Mouse (Mus musculus) cerebellum, adult 11 months (tissue): ENCODE measurements around the gene Rhox11.
"Not testable (repeated sequence)": the region's sequence is repeated elsewhere in the genome, so short reads cannot be mapped to it uniquely, and the experiment has no call there.

Experiments
- DNase-seq: peaks from one replicate; pipeline ENCODE4 v3.0.0; 2022

Gene Rhox11

DNA sequence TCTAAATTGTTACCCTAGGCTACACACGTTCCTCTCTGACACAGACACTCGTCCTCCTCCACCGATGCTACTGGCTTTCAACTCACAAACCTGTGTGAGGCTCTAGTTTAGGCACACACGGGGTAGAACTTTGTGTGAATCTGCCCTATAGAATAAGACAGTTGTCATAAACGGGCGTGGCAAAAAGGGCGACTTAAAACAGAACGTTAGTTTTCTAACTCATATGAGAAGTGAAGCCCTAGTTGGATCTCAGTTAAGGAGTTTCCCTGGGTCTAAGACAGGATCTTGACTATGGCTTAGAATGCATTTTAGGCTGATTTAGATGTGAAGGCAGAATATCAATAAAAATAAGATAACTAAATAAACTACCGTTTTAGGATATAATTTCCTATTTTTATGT is at the start of gene Rhox11:
Rhox11 (minus strand) TSS at position 101 of the 400 bp plus-strand sequence.
- no peak for DNase-seq

DNA sequence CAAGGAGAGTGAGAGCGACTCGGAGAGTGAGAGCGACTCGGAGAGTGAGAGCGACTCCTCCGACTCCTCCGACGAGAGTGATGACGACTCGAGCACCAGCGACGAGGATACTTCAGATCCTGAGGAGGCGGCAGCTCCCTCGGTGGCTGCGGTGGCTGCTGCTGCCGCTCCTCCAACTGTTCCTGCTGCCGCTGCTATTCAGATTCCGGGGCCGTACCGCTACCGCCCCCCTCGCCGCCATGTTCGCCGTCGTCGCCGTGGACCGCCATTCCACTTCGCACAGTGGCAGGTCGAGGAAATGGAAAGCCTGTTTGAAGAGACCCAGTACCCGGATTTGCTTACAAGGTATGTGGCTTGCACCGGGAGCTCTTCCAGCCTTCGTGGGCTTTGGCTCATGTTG is 36.5 kb upstream of the Rhox11 start:
- DNase-seq: no peak

DNA sequence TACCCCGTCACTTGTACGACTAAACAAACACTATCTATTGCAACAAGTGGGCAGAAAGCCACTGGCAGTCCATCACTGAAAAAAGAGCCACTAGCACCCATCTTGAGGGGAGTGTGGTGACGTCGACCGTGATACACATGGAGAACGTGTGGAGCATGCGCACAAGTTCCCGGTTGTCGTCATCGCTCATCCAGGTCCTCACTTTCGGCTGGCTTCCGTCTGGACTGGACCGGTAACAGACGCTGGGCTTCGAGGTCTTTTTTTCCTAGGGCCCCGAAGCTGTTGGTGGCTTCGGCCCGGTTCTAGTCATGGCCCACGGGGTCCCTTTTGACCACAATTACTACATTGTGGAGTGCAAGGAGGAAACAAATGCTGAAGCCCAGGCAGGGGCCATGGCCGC is 36.0 kb upstream of the Rhox11 start, which contains the start of gene Rhox13:
Rhox13 (plus strand) TSS at position 238 of the 400 bp plus-strand sequence.
- DNase-seq: no peak

- no peak for DNase-seq
These were observed 25.9 kb upstream of the Rhox11 start, which contains the start of gene Rhox12 for GRCm38 (mm10) chrX:38110807-38111206. Gene Rhox12, minus strand, starts transcription at chrX:38110907.

- DNase-seq: peak; percentile 16
These were observed 715 bp downstream of the Rhox11 start for GRCm38 (mm10) chrX:38084226-38084625.

DNA sequence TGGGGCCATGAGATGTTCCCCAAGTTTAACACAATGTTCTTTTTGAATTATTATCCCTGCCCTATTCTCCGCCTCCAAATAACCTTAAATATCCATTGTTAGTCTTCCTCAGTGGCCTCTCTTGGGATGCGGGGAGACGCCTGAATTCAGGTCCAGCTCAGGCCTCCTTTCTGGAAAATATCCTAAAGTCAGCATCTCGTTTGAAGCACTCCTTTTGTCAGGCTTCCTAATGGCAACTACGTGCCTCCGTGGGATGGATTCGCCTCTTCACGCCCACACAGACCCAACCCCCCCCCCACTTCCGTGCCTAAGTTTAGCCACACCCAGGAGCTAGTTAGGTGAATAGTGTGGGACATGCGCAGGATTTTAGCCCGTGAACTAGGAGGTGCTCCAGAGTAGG is 18.8 kb downstream of the Rhox11 start, which contains the start of gene Rhox10:
Rhox10 (plus strand) TSS at position 301 of the 400 bp plus-strand sequence.
- DNase-seq: no peak

GRCm38 (mm10) chrX:38061544-38061943 is 23.4 kb downstream of the Rhox11 start:
- no peak for DNase-seq

DNA sequence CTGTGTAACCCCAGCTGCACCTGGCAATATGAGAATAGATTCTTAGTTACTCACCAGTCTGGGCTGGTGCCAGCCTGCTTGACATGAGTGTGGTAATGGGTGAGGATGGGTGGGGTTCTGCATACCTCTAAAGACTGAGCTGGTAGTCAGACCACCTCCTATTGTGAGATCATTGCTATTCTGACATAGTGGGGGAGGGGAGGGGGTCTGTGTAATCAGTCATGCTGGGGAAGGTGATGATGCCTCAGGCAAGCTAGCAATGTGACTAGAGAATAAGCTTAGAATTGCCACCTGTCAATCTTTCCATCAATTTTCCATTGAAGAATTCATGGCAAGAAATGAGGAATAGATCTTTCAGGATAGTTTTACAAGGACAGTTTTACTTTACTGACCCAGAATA is 41.9 kb downstream of the Rhox11 start, which contains the start of gene Btg1-ps2:
Btg1-ps2 (minus strand) TSS at position 101 of the 400 bp plus-strand sequence.
- not testable (repeated sequence) for DNase-seq

- DNase-seq: no peak
These were observed 45.3 kb downstream of the Rhox11 start for GRCm38 (mm10) chrX:38039666-38040065.

DNA sequence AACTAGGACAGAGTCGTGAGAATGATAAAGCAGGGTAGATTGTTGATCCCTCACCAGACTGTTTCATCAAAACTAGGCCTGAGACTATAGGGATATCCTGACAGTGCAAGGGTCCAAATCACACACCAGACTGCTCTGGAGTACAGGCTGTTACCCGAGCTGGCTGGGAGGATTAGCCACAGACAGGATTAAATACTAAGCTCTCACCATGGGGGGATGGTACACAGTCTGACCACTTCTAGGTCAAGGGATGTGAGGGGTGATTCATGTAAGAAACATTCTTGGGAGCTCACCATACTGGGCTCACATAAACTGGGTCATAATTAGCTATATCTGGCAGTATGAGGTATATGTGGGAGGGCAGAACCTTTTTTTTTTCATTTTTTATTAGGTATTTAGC is 51.1 kb downstream of the Rhox11 start:
- no peak for DNase-seq
